Mouse (Mus musculus) forebrain, embryonic 14.5 days (tissue): ENCODE data around the gene Olfr58. TPM values are rescaled to one million over a fixed set of nuclear protein-coding genes. Genes with fewer than 3 reads are reported as not detected.
"Not testable (repeated sequence)": the region's sequence is repeated elsewhere in the genome, so short reads cannot be mapped to it uniquely, and the experiment has no call there.

Experiments used
- ATAC-seq: fragments of 200-750 bp; cut with Nextera tagmentation; 2 replicates; pipeline ENCODE4 v1.8.0; 2017; ENCODE audit warnings: mild to moderate bottlenecking, moderate library complexity
- DNase-seq: peaks from one replicate; pipeline ENCODE4 v3.0.0-alpha.2; 2015; ENCODE audit warnings: low spot score
- H3K27ac ChIP-seq: fragments of 300-500 bp; sonication (generic); 2 replicates; pipeline ENCODE4 v1.5.1; 2014; ENCODE audit warnings: low read depth, mild to moderate bottlenecking, control low read depth, low read length, moderate library complexity
- H3K27me3 ChIP-seq: fragments of 300-500 bp; sonication (generic); replicated peaks from 2 replicates; pipeline ENCODE4 v1.6.1; 2014; ENCODE audit warnings: low read length, control low read depth, mixed read lengths; ENCODE audit not compliant: control insufficient read depth, insufficient read depth
- H3K36me3 ChIP-seq: fragments of 300-500 bp; sonication (generic); 2 replicates; pipeline ENCODE4 v1.6.1; 2014; ENCODE audit warnings: low read length, control low read depth; ENCODE audit not compliant: control insufficient read depth, insufficient read depth
- H3K4me1 ChIP-seq: fragments of 300-500 bp; sonication (generic); 2 replicates; pipeline ENCODE4 v1.6.1; 2014; ENCODE audit warnings: antibody characterized with exemption, low read length, control low read depth; ENCODE audit not compliant: control insufficient read depth, insufficient read depth
- H3K4me2 ChIP-seq: fragments of 300-500 bp; sonication (generic); 2 replicates; pipeline ENCODE4 v1.6.1; 2014; ENCODE audit warnings: mild to moderate bottlenecking, control low read depth, low read length
- H3K4me3 ChIP-seq: fragments of 300-500 bp; sonication (generic); 2 replicates; pipeline ENCODE4 v1.5.1; 2014; ENCODE audit warnings: low read depth, low read length, control low read depth
- H3K9ac ChIP-seq: fragments of 300-500 bp; sonication (generic); 2 replicates; pipeline ENCODE4 v1.6.1; 2014; ENCODE audit warnings: mild to moderate bottlenecking, low read length, control low read depth, moderate library complexity
- H3K9me3 ChIP-seq: fragments of 300-500 bp; sonication (generic); replicated peaks from 2 replicates; pipeline ENCODE4 v1.6.1; 2016; ENCODE audit warnings: low read length, control low read depth, mixed read lengths; ENCODE audit not compliant: control insufficient read depth
- WGBS: fragments of 180-500 bp; shearing (Covaris S2); extraction: QIAGEN DNeasy Blood & Tissue Kit; methylation state at CpG from one replicate; pipeline ENCODE4 v1.1.7; 2014; 5-methylcytosine and 5-hydroxymethylcytosine counted together
- polyA plus RNA-seq: library from polyadenylated mRNA; unstranded; fragments of >200 nt; fragmentation: Nextera tagmentation; extraction: Ambion mirVana; gene quantifications from 2 replicates; pipeline ENCODE4 v1.2.1, GENCODE M21; 2014

The Olfr58 gene
- not detected in 2 replicates for polyA plus RNA-seq

GRCm38 (mm10) chr9:19779983-19780382 is at the start of gene Olfr58:
Gene Olfr58, plus strand, starts transcription at chr9:19780283.
- DNase-seq (no peak), ATAC-seq (no peak)
- H3K36me3 ChIP-seq, result no peaks in the 10 kb centered on the region
- H3K9ac ChIP-seq, result no peak within 1 kb of the TSS
- H3K4me2 ChIP-seq, result no peak within 1 kb of the TSS
- H3K27me3 ChIP-seq, result no peaks in the 10 kb centered on the region
- H3K27ac ChIP-seq, result no peak within 1 kb of the TSS
- 0 out of 2 replicates have a peak, but pooled peaks cover 2% of the 10 kb centered on the region for H3K9me3 ChIP-seq
- H3K4me1 ChIP-seq, result no peaks in the 10 kb centered on the region
- H3K4me3 ChIP-seq, result no peak within 1 kb of the TSS

GRCm38 (mm10) chr9:19769136-19769535 is 10.9 kb upstream of the Olfr58 start:
- Histone ChIP-seq H3K36me3 (no peaks in the 10 kb centered on the region), H3K9me3 (0 out of 2 replicates have a peak, but pooled peaks cover 12% of the 10 kb centered on the region), H3K4me2 (no peak overlapping the region), H3K27ac (no peak overlapping the region), H3K4me3 (no peak overlapping the region), H3K9ac (no peak overlapping the region), H3K4me1 (no peaks in the 10 kb centered on the region), H3K27me3 (no peaks in the 10 kb centered on the region)
- no peak for ATAC-seq
- WGBS, result 84% methylated on average over 14 of the region's 14 CpGs
- no peak for DNase-seq

GRCm38 (mm10) chr9:19769701-19770100 is 10.4 kb upstream of the Olfr58 start:
- Histone ChIP-seq H3K36me3 (no peaks in the 10 kb centered on the region), H3K9ac (no peak overlapping the region), H3K27ac (no peak overlapping the region), H3K4me1 (no peaks in the 10 kb centered on the region), H3K9me3 (0 out of 2 replicates have a peak, but pooled peaks cover 7% of the 10 kb centered on the region), H3K27me3 (no peaks in the 10 kb centered on the region), H3K4me2 (no peak overlapping the region), H3K4me3 (no peak overlapping the region)
- ATAC-seq (no peak), DNase-seq (no peak)
- 93% methylated on average over 14 of the region's 14 CpGs for WGBS

- Histone ChIP-seq H3K4me1 (no peaks in the 10 kb centered on the region), H3K4me3 (no peak overlapping the region), H3K36me3 (no peaks in the 10 kb centered on the region), H3K9me3 (no peaks in the 10 kb centered on the region), H3K27ac (no peak overlapping the region), H3K9ac (no peak overlapping the region), H3K4me2 (no peak overlapping the region), H3K27me3 (no peaks in the 10 kb centered on the region)
- 71% methylated on average over 1 of the region's 1 CpGs for WGBS
- no peak for DNase-seq
- no peak for ATAC-seq
Measured at GRCm38 (mm10) chr9:19803000-19803399, 22.9 kb downstream of the Olfr58 start.

GRCm38 (mm10) chr9:19804606-19805005 is 24.5 kb downstream of the Olfr58 start, which contains the start of gene Olfr859:
Gene Olfr859, plus strand, starts transcription at chr9:19804906.
- DNase-seq, H3K4me3 ChIP-seq, H3K27me3 ChIP-seq, H3K36me3 ChIP-seq, H3K4me1 ChIP-seq, H3K9ac ChIP-seq, H3K4me2 ChIP-seq, H3K9me3 ChIP-seq, H3K27ac ChIP-seq, ATAC-seq: not testable (repeated sequence)
- WGBS, result 51% methylated on average over 1 of the region's 1 CpGs

Other genes with a start within 250 kb of the Olfr58 start
- not detected in 2 replicates for gene Olfr853, start 239.2 kb upstream of the Olfr58 start, polyA plus RNA-seq
- not detected in 2 replicates for gene Olfr854, start 212.9 kb upstream of the Olfr58 start, polyA plus RNA-seq
- not detected in 2 replicates for gene Olfr855, start 197.7 kb upstream of the Olfr58 start, polyA plus RNA-seq
- 34.9 and 42.0 TPM in 2 replicates for gene Zfp317, start 158.2 kb upstream of the Olfr58 start, polyA plus RNA-seq
- gene Olfr857, start 70.8 kb upstream of the Olfr58 start, polyA plus RNA-seq, result not detected in 2 replicates
- not detected in 2 replicates for gene Olfr859, start 24.6 kb downstream of the Olfr58 start, polyA plus RNA-seq
- gene Olfr860, start 69.5 kb downstream of the Olfr58 start, polyA plus RNA-seq, result not detected in 2 replicates
- gene Olfr862, start 107.7 kb downstream of the Olfr58 start, polyA plus RNA-seq, result not detected in 2 replicates
- 0.17 and 0.22 TPM in 2 replicates for gene Olfr77, start 136.6 kb downstream of the Olfr58 start, polyA plus RNA-seq
- not detected in 2 replicates for gene Olfr866, start 247.8 kb downstream of the Olfr58 start, polyA plus RNA-seq